Mouse (Mus musculus) liver, adult 2 months (tissue): ENCODE measurements around the gene Leng8.

Experiments used
- CTCF ChIP-seq: fragments of 200-500 bp; IDR thresholded peaks from 2 replicates; pipeline ENCODE4 v1.5.1; 2011; ENCODE audit warnings: low read depth, low read length, control low read depth
- POLR2A ChIP-seq: fragments of 200-500 bp; IDR thresholded peaks from 2 replicates; pipeline ENCODE4 v1.6.1; 2011; ENCODE audit warnings: low read length, control low read depth; ENCODE audit not compliant: insufficient read depth; ENCODE audit errors: extremely low read depth

GRCm38 (mm10) chr7:4098832-4099231, 38.0 kb upstream of the Leng8 start:
- no peak for TF ChIP-seq POLR2A
- TF ChIP-seq CTCF: no peak
